Mouse (Mus musculus) forebrain, embryonic 16.5 days (tissue): ENCODE data around the gene Zfp180. TPM values are rescaled to one million over a fixed set of nuclear protein-coding genes. Genes with fewer than 3 reads are reported as not detected.
A peak's percentile ranks its signal among the peaks of the same experiment; 100 is the strongest.
"Not testable (repeated sequence)": the region's sequence is repeated elsewhere in the genome, so short reads cannot be mapped to it uniquely, and the experiment has no call there.

ENCODE experiments used
- ATAC-seq: fragments of 200-750 bp; cut with Nextera tagmentation; 2 replicates; pipeline ENCODE4 v1.8.0; 2017; ENCODE audit warnings: mild to moderate bottlenecking, moderate library complexity
- H3K27ac ChIP-seq: fragments of 300-500 bp; sonication (generic); 2 replicates; pipeline ENCODE4 v1.5.1; 2014; ENCODE audit warnings: low read length, control low read depth
- H3K27me3 ChIP-seq: fragments of 300-500 bp; sonication (generic); replicated peaks from 2 replicates; pipeline ENCODE4 v1.6.1; 2014; ENCODE audit warnings: low read length; ENCODE audit not compliant: control insufficient read depth, insufficient read depth
- H3K36me3 ChIP-seq: fragments of 300-500 bp; sonication (generic); 2 replicates; pipeline ENCODE4 v1.6.1; 2014; ENCODE audit not compliant: control insufficient read depth, insufficient read depth
- H3K4me1 ChIP-seq: fragments of 300-500 bp; sonication (generic); replicated peaks from 2 replicates; pipeline ENCODE4 v1.6.1; 2014; ENCODE audit warnings: low read length; ENCODE audit not compliant: control insufficient read depth, insufficient read depth
- H3K4me2 ChIP-seq: fragments of 300-500 bp; sonication (generic); 2 replicates; pipeline ENCODE4 v1.6.1; 2014; ENCODE audit warnings: mild to moderate bottlenecking, low read length, control low read depth
- H3K4me3 ChIP-seq: fragments of 300-500 bp; sonication (generic); replicated peaks from 2 replicates; pipeline ENCODE4 v1.5.1; 2014; ENCODE audit warnings: mild to moderate bottlenecking, low read length, control low read depth
- H3K9ac ChIP-seq: fragments of 300-500 bp; sonication (generic); replicated peaks from 2 replicates; pipeline ENCODE4 v1.6.1; 2014; ENCODE audit warnings: low read depth, low read length, control low read depth
- H3K9me3 ChIP-seq: fragments of 300-500 bp; sonication (generic); 2 replicates; pipeline ENCODE4 v1.6.1; 2016; ENCODE audit warnings: low read length; ENCODE audit not compliant: control insufficient read depth
- WGBS: fragments of 180-500 bp; shearing (Covaris S2); extraction: QIAGEN DNeasy Blood & Tissue Kit; methylation state at CpG from one replicate; pipeline ENCODE4 v1.1.7; 2014; 5-methylcytosine and 5-hydroxymethylcytosine counted together
- polyA plus RNA-seq: library from polyadenylated mRNA; unstranded; fragments of >200 nt; fragmentation: Nextera tagmentation; extraction: Ambion mirVana; gene quantifications from 2 replicates; pipeline ENCODE4 v1.2.1, GENCODE M21; 2015

Gene Zfp180
- 44.0 and 46.7 TPM in 2 replicates for polyA plus RNA-seq

- Histone ChIP-seq H3K4me1 (peaks cover 25% of the 10 kb centered on the region), H3K27me3 (no peaks in the 10 kb centered on the region; the same call in 1 of the 2 replicates), H3K4me3 (peak within 1 kb of the TSS; percentile 86), H3K36me3 (peaks cover 8% of the 10 kb centered on the region; the same call in 1 of the 2 replicates), H3K27ac (peak within 1 kb of the TSS; percentile 76), H3K9me3 (peaks cover 2% of the 10 kb centered on the region), H3K4me2 (peak within 1 kb of the TSS; percentile 74), H3K9ac (peak within 1 kb of the TSS; percentile 73)
- whole genome bisulfite sequencing, result 17% methylated on average over 44 of the region's 44 CpGs
- peak; percentile 98 for ATAC-seq
Observed at GRCm38 (mm10) chr7:24081634-24082431, at the start of gene Zfp180. TSS of gene Zfp180 (plus strand) at chr7:24081924.

GRCm38 (mm10) chr7:24052660-24053304, 28.9 kb upstream of the Zfp180 start, which contains the start of gene Vmn1r183:
TSS of gene Vmn1r183 (plus strand) at chr7:24053254.
- Histone ChIP-seq H3K36me3 (no peaks in the 10 kb centered on the region), H3K4me3 (no peak within 1 kb of the TSS), H3K27me3 (no peaks in the 10 kb centered on the region), H3K9me3 (0 out of 2 replicates have a peak, but pooled peaks cover 2% of the 10 kb centered on the region), H3K27ac (no peak within 1 kb of the TSS), H3K4me2 (no peak within 1 kb of the TSS), H3K9ac (no peak within 1 kb of the TSS), H3K4me1 (no peaks in the 10 kb centered on the region)
- ATAC-seq, result no peak
- WGBS, result 82% methylated on average over 4 of the region's 4 CpGs

- not testable (repeated sequence) for H3K4me3 ChIP-seq, H3K27me3 ChIP-seq, H3K27ac ChIP-seq, H3K9ac ChIP-seq, H3K9me3 ChIP-seq, ATAC-seq, H3K36me3 ChIP-seq, H3K4me2 ChIP-seq, H3K4me1 ChIP-seq
- 68% methylated on average over 1 of the region's 1 CpGs for WGBS
Observed at GRCm38 (mm10) chr7:24074424-24074823, 7.3 kb upstream of the Zfp180 start.

GRCm38 (mm10) chr7:24082457-24083235, 922 bp downstream of the Zfp180 start:
- H3K4me3 ChIP-seq, result peak overlapping the region; percentile 86
- H3K9ac ChIP-seq, result peak overlapping the region; percentile 73
- peaks cover 5% of the 10 kb centered on the region for H3K9me3 ChIP-seq
- peaks cover 15% of the 10 kb centered on the region; the same call in 1 of the 2 replicates for H3K36me3 ChIP-seq
- no peaks in the 10 kb centered on the region; the same call in 1 of the 2 replicates for H3K27me3 ChIP-seq
- peak overlapping the region; percentile 76; the same call in 1 of the 2 replicates for H3K27ac ChIP-seq
- H3K4me1 ChIP-seq, result peaks cover 25% of the 10 kb centered on the region
- peak overlapping the region; percentile 74 for H3K4me2 ChIP-seq
- ATAC-seq, result peak; percentile 6; the same call in 1 of the 2 replicates
- WGBS, result 51% methylated on average over 15 of the region's 15 CpGs

- Histone ChIP-seq H3K4me1 (peaks cover 20% of the 10 kb centered on the region), H3K9me3 (peaks cover 9% of the 10 kb centered on the region), H3K4me2 (no peak overlapping the region), H3K27ac (no peak overlapping the region), H3K36me3 (peaks cover 19% of the 10 kb centered on the region; the same call in 1 of the 2 replicates), H3K4me3 (no peak overlapping the region), H3K9ac (no peak overlapping the region), H3K27me3 (no peaks in the 10 kb centered on the region)
- 97% methylated on average over 4 of the region's 4 CpGs for WGBS
- no peak for ATAC-seq
Observed at GRCm38 (mm10) chr7:24086871-24087270, 5.1 kb downstream of the Zfp180 start.

- H3K9ac ChIP-seq, result no peak overlapping the region
- H3K9me3 ChIP-seq, result peaks cover 9% of the 10 kb centered on the region
- no peaks in the 10 kb centered on the region for H3K27me3 ChIP-seq
- H3K4me1 ChIP-seq, result peaks cover 17% of the 10 kb centered on the region
- no peak for ATAC-seq
- H3K4me3 ChIP-seq, result no peak overlapping the region
- 97% methylated on average over 12 of the region's 12 CpGs for WGBS
- no peak overlapping the region for H3K27ac ChIP-seq
- peaks cover 19% of the 10 kb centered on the region; the same call in 1 of the 2 replicates for H3K36me3 ChIP-seq
- H3K4me2 ChIP-seq, result no peak overlapping the region
Observed at GRCm38 (mm10) chr7:24087485-24088125, 5.9 kb downstream of the Zfp180 start.

- H3K27me3 ChIP-seq, result no peaks in the 10 kb centered on the region
- H3K4me1 ChIP-seq, result no peaks in the 10 kb centered on the region
- WGBS, result 97% methylated on average over 9 of the region's 9 CpGs
- no peak overlapping the region for H3K4me3 ChIP-seq
- ATAC-seq, result no peak
- H3K36me3 ChIP-seq, result peaks cover 100% of the 10 kb centered on the region
- H3K9me3 ChIP-seq, result peaks cover 86% of the 10 kb centered on the region
- no peak overlapping the region for H3K27ac ChIP-seq
- no peak overlapping the region for H3K9ac ChIP-seq
- no peak overlapping the region for H3K4me2 ChIP-seq
Observed at GRCm38 (mm10) chr7:24104403-24104802, 22.7 kb downstream of the Zfp180 start.

- H3K4me2 ChIP-seq, result no peak overlapping the region
- H3K9me3 ChIP-seq, result peaks cover 87% of the 10 kb centered on the region
- peaks cover 97% of the 10 kb centered on the region for H3K36me3 ChIP-seq
- WGBS, result 97% methylated on average over 18 of the region's 18 CpGs
- no peaks in the 10 kb centered on the region for H3K27me3 ChIP-seq
- H3K4me1 ChIP-seq, result no peaks in the 10 kb centered on the region
- H3K9ac ChIP-seq, result no peak overlapping the region
- H3K4me3 ChIP-seq, result no peak overlapping the region
- ATAC-seq, result no peak
- H3K27ac ChIP-seq, result no peak overlapping the region
Observed at GRCm38 (mm10) chr7:24105144-24105703, 23.5 kb downstream of the Zfp180 start.
